Mouse (Mus musculus): ENCODE data around the gene Atp13a1.

The Atp13a1 gene

GRCm38 (mm10) chr8:69790773-69791367, at the start of gene Atp13a1, which contains the start of gene Zfp866:
Gene Atp13a1, plus strand, starts transcription at chr8:69791163.
Gene Zfp866, minus strand, starts transcription at chr8:69791178.
- no peak for DNase-seq (ENCODE audit: extremely low read depth, low read depth, low spot score)

DNA sequence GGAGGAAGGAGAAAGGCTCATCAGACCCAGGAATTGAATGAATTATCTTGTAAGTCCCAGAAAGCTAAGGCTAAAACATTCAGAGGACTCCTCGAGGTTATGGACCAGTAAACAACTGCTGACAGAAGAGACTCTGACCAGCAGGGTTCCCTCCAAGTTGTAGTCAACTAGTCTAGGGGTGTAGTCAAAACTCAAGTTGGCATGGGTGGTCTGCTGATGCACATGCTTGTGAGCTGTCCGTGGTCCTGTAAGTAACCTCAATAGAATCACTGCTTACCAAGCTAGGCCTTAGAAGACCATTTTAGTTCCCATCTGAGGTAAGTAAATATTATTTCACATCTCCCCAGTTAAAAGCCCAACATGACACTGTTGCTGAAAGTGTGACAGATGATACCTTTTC, 49.7 kb upstream of the Atp13a1 start:
- DNase-seq (ENCODE audit: extremely low read depth, low read depth, low spot score), result no peak

- DNase-seq (ENCODE audit: extremely low read depth, low read depth, low spot score), result peak; percentile 56
These were observed 41.2 kb upstream of the Atp13a1 start, which contains the start of gene Zfp963 for GRCm38 (mm10) chr8:69749544-69750454. Gene Zfp963, minus strand, starts transcription at chr8:69749970.

- no peak for DNase-seq (ENCODE audit: extremely low read depth, low read depth, low spot score)
These were observed 38.5 kb upstream of the Atp13a1 start for GRCm38 (mm10) chr8:69752437-69752836.

GRCm38 (mm10) chr8:69758316-69758715, 32.6 kb upstream of the Atp13a1 start:
- no peak for DNase-seq (ENCODE audit: extremely low read depth, low read depth, low spot score)

- DNase-seq (ENCODE audit: extremely low read depth, low read depth, low spot score), result no peak
These were observed 29.0 kb upstream of the Atp13a1 start for GRCm38 (mm10) chr8:69761814-69762445.

DNA sequence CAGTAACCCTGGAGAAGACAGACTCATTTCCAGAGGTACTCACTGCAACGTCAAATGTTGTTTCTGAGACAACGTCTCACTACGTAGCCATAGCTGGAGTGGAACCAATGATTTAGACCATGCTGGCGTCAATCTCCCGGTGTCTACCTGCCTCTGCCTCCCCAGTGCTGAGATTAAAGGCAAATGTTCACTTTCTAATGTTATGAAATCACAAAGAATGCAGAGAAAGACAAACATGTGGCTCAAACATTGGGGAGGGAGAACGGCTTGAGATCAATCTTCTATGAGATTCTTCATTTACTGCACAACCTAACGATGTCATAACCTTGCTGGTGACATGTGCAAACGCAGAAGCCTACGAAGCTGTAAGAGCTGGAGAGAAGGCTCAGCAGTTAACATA, 19.7 kb upstream of the Atp13a1 start:
- no peak for DNase-seq (ENCODE audit: extremely low read depth, low read depth, low spot score)

DNA sequence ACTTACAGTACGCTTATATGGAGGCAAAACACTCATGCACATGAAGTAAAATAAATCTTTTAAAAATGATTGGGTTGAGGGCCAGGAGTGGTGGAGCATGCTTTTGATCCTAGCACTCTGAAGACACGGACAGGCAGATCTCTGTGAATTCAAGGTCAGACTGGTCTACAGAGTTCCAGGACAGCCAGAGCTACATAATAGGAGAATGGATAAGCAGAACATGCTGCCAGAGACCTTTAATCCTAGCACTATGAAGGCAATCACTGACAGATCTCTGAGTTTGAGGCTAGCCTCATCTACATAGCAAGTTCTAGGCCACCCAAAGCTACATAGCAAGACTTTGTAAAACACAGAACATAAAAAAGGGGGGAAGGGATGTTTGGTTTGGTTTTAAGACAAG, 18.9 kb upstream of the Atp13a1 start:
- no peak for DNase-seq (ENCODE audit: extremely low read depth, low read depth, low spot score)

GRCm38 (mm10) chr8:69774503-69775148, 16.3 kb upstream of the Atp13a1 start, which contains the start of gene Gm20422:
Gene Gm20422, minus strand, starts transcription at chr8:69774886.
- DNase-seq (ENCODE audit: extremely low read depth, low read depth, low spot score), result peak; percentile 80

GRCm38 (mm10) chr8:69775149-69775534, 15.8 kb upstream of the Atp13a1 start:
- DNase-seq (ENCODE audit: extremely low read depth, low read depth, low spot score), result no peak

GRCm38 (mm10) chr8:69777111-69777510, 13.9 kb upstream of the Atp13a1 start:
- no peak for DNase-seq (ENCODE audit: extremely low read depth, low read depth, low spot score)

DNA sequence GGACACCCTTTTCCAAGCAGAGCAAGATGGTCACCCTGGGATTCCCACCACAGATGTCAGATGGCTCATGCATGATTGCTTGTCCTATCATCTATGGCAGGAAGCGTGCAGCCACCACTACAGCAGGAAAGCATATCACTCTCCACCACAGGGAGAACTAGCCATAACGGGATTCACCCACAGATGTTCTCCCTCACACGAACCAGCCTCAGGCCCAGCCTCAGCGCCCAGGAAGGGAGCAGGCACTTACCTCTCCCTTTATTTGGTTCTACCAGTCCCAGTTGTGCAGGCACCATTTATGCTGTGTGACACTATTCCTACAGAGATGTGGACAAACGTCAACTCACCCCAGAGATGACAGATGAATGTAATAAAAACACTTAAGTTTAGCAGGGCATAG, 1.9 kb upstream of the Atp13a1 start:
- DNase-seq (ENCODE audit: extremely low read depth, low read depth, low spot score), result no peak

GRCm38 (mm10) chr8:69789731-69790130, 1.2 kb upstream of the Atp13a1 start:
- DNase-seq (ENCODE audit: extremely low read depth, low read depth, low spot score), result no peak

DNA sequence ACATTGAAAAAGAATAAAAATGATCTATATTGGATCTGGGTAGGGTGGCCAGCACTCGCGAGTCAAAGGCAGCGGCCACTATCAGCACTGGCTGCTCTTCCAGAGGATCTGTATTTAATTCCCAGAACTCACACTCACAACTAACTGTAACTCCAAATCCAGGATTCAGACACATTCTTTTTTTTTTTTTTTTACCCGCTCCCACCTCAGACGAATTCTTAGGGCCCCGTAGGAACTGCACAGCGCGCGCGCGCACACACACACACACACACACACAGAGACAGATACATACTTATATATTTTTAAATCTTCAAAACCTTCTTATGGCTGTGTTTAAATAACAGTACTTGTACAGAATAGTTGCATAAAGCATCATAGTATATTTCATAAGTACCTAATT, 599 bp upstream of the Atp13a1 start:
- no peak for DNase-seq (ENCODE audit: extremely low read depth, low read depth, low spot score)

- DNase-seq (ENCODE audit: extremely low read depth, low read depth, low spot score), result no peak
These were observed 579 bp downstream of the Atp13a1 start for GRCm38 (mm10) chr8:69791415-69792068.

DNA sequence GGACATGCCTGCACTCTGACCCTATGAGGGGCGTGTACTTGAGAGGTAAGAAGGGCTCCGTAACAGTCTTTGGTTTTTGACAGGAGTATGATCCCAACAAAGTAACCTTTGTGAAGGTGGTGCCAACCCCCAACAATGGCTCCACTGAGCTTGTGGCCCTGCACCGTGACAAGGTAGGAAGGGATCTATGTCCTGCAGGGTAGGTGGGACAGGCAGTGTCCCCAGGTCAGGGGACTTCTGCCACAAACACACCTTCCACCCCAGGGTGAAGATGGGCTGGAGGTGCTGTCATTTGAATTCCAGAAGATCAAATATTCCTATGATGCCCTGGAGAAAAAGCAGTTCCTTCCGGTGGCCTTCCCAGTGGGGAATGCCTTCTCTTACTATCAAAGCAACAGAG, 2.7 kb downstream of the Atp13a1 start:
- DNase-seq (ENCODE audit: extremely low read depth, low read depth, low spot score), result no peak

DNA sequence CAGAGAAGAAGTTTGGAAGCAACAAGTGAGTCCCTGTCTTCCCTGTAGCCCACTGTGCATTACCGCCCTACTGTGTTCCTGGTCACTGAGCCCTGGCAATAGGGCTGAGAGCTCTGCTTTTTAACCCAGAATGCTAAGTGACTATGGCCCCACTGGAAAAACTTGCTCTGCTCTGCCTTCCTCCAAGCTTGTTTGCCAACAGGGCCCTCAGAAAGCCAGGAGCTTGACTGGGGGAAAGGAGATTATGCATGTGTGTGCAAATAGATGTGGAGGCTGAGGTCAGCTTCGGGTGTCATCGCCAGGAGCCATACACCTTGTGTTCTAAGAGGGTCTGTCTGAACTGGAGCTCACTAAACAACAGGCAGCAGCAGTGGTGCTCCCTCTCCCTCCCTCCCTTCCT, 3.1 kb downstream of the Atp13a1 start:
- no peak for DNase-seq (ENCODE audit: extremely low read depth, low read depth, low spot score)

GRCm38 (mm10) chr8:69794901-69795300, 3.9 kb downstream of the Atp13a1 start:
- DNase-seq (ENCODE audit: extremely low read depth, low read depth, low spot score), result no peak

DNA sequence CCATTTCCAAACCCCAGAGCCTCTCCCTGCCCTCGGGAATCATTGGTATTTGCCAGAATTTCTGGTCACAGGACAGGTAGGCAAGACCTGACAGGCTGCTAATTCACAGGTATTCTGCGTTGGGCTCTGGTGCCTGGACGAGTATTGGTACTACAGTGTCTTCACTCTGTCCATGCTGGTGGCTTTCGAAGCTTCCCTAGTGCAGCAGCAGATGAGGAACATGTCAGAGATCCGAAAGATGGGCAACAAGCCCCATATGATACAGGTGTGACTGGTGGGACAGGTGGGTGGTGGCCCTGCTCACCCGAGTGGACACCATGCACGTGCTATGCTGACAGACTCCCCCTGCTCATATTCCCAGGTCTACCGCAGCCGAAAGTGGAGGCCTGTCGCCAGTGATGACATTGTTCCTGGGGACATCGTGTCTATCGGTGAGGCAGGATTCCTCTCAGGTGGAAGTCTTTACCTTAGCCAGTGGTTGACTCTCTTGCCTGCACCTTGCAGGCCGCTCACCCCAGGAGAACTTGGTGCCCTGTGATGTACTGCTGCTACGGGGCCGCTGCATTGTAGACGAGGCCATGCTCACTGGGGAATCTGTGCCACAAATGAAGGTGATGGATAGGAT, 5.9 kb downstream of the Atp13a1 start:
- DNase-seq (ENCODE audit: extremely low read depth, low read depth, low spot score), result no peak

- DNase-seq (ENCODE audit: extremely low read depth, low read depth, low spot score), result no peak
These were observed 6.7 kb downstream of the Atp13a1 start for GRCm38 (mm10) chr8:69797661-69798060.
